20 mouse cellular contexts compared by ENCODE assay signal in genomic region chr5:136094249-136095010, GRCm38 (mm10). TPM values are rescaled to one million over a fixed set of nuclear protein-coding genes. Genes with fewer than 3 reads are reported as not detected.
DNase-seq lines count a peak whose midpoint lies in the region; ATAC-seq and TF ChIP-seq lines count a peak whose summit lies in the region.
"Had no signal": no experiment of that assay in that cellular context is flagged by ENCODE, and none has a peak within 500 bp of the region (broad histone marks: within the 10 kb centered on the region; RNA-seq: fewer than 3 reads in every experiment).

No protein-coding gene starts in this region.

- DNase-seq in adrenal gland, postnatal 14 days = peak; percentile 33
- no peak for DNase-seq in adrenal gland, adult 18-20 months (ENCODE audit: low spot score in 2 of 2)
- no peak for DNase-seq in liver, embryonic 11.5 days (ENCODE audit: low spot score)
- no peak for DNase-seq in liver, postnatal 0 days
- peak; percentile 37 for DNase-seq in urinary bladder, postnatal 14 days (ENCODE audit: low spot score)
- DNase-seq in urinary bladder, postnatal 4 days (ENCODE audit: low spot score in 2 of 2) = no peak
- DNase-seq in spleen, postnatal 10 days (ENCODE audit: low spot score in 2 of 2) = no peak
- DNase-seq in thymus, adult 2 months = no peak
- DNase-seq: cerebellum, postnatal 25 days; lung, adult 2 months had no signal

- no peak overlapping the region for H3K4me2 ChIP-seq in liver, embryonic 11.5 days
- no peak overlapping the region for H3K4me2 ChIP-seq in liver, postnatal 0 days (ENCODE audit: low read depth, low read length)
- H3K4me2 ChIP-seq: embryonic facial prominence, embryonic 12.5 days; forebrain, embryonic 13.5 days; heart, embryonic 11.5 days; intestine, embryonic 15.5 days; limb, embryonic 12.5 days had no signal

- no peaks in the 10 kb centered on the region for H3K9me3 ChIP-seq in liver, embryonic 11.5 days (ENCODE audit: control insufficient read depth, low read length)
- no peaks in the 10 kb centered on the region for H3K9me3 ChIP-seq in liver, postnatal 0 days (ENCODE audit: low read length)
- H3K9me3 ChIP-seq: embryonic facial prominence, embryonic 12.5 days; forebrain, embryonic 13.5 days; intestine, embryonic 15.5 days; limb, embryonic 12.5 days had no signal

- no peak overlapping the region for H3K9ac ChIP-seq in liver, embryonic 11.5 days (ENCODE audit: low read depth, low read length)
- no peak overlapping the region for H3K9ac ChIP-seq in liver, postnatal 0 days (replicated peaks)
- H3K9ac ChIP-seq: embryonic facial prominence, embryonic 12.5 days; forebrain, embryonic 13.5 days; intestine, embryonic 15.5 days; limb, embryonic 12.5 days had no signal

- TF ChIP-seq CTCF in liver, postnatal 0 days (IDR thresholded peaks at IDR 0.05; ENCODE audit: low read depth) = no peak
- no peak for TF ChIP-seq CTCF in thymus, adult 2 months (IDR thresholded peaks at IDR 0.05; ENCODE audit: borderline replicate concordance, control insufficient read depth, extremely low read depth, insufficient read depth, low read length, poor library complexity)

- no peaks in the 10 kb centered on the region for H3K4me1 ChIP-seq in liver, embryonic 11.5 days (replicated peaks; ENCODE audit: control insufficient read depth, insufficient read depth, low read length)
- H3K4me1 ChIP-seq in liver, postnatal 0 days (ENCODE audit: insufficient read depth) = no peaks in the 10 kb centered on the region
- H3K4me1 ChIP-seq in thymus, adult 2 months (replicated peaks; ENCODE audit: control insufficient read depth, insufficient read depth, low read length) = peaks cover 25% of the 10 kb centered on the region
- H3K4me1 ChIP-seq: embryonic facial prominence, embryonic 12.5 days; forebrain, embryonic 13.5 days; intestine, embryonic 15.5 days; limb, embryonic 12.5 days had no signal

- 42% methylated on average over 8 of the region's 8 CpGs for WGBS in liver, embryonic 11.5 days
- 36% methylated on average over 8 of the region's 8 CpGs for WGBS in liver, postnatal 0 days (ENCODE audit: insufficient replicate concordance)
- 37% methylated on average over 8 of the region's 8 CpGs for WGBS in thymus, adult 2 months

- TF ChIP-seq EP300 in liver, postnatal 0 days (IDR thresholded peaks at IDR 0.05; ENCODE audit: low read depth) = no peak

- TF ChIP-seq POLR2A in thymus, adult 2 months (IDR thresholded peaks at IDR 0.05; ENCODE audit: control insufficient read depth, extremely low read depth, insufficient read depth, low read length, poor library complexity) = no peak

- peaks cover 4% of the 10 kb centered on the region for H3K27me3 ChIP-seq in liver, embryonic 11.5 days (replicated peaks; ENCODE audit: control insufficient read depth, insufficient read depth, low read length)
- H3K27me3 ChIP-seq in liver, postnatal 0 days (ENCODE audit: insufficient read depth, low read length) = no peaks in the 10 kb centered on the region
- no peaks in the 10 kb centered on the region for H3K27me3 ChIP-seq in thymus, adult 2 months (ENCODE audit: control insufficient read depth, insufficient read depth, low read length)
- H3K27me3 ChIP-seq: forebrain, embryonic 13.5 days; intestine, embryonic 15.5 days had no signal

- H3K4me3 ChIP-seq in liver, embryonic 11.5 days (ENCODE audit: low read depth, low read length) = no peak overlapping the region
- H3K4me3 ChIP-seq in liver, postnatal 0 days (ENCODE audit: low read depth, low read length) = no peak overlapping the region
- no peak overlapping the region for H3K4me3 ChIP-seq in thymus, adult 2 months (ENCODE audit: control insufficient read depth, insufficient read depth, low read length)
- H3K4me3 ChIP-seq: embryonic facial prominence, embryonic 12.5 days; forebrain, embryonic 13.5 days; intestine, embryonic 15.5 days; left cerebral cortex, adult 2 months; limb, embryonic 12.5 days had no signal

- no peaks in the 10 kb centered on the region for H3K36me3 ChIP-seq in liver, embryonic 11.5 days (ENCODE audit: control insufficient read depth, insufficient read depth, low read length)
- H3K36me3 ChIP-seq in liver, postnatal 0 days (replicated peaks; ENCODE audit: insufficient read depth, low read length) = no peaks in the 10 kb centered on the region
- no peaks in the 10 kb centered on the region for H3K36me3 ChIP-seq in thymus, adult 2 months (ENCODE audit: control insufficient read depth, insufficient read depth, low read length)
- H3K36me3 ChIP-seq: embryonic facial prominence, embryonic 12.5 days; intestine, embryonic 15.5 days; limb, embryonic 12.5 days had no signal

- no peak overlapping the region for H3K27ac ChIP-seq in liver, embryonic 11.5 days (ENCODE audit: low read depth, low read length)
- no peak overlapping the region for H3K27ac ChIP-seq in liver, postnatal 0 days (ENCODE audit: low read depth)
- no peak overlapping the region for H3K27ac ChIP-seq in thymus, adult 2 months (ENCODE audit: control insufficient read depth, insufficient read depth, low read length)
- H3K27ac ChIP-seq: embryonic facial prominence, embryonic 12.5 days; forebrain, embryonic 13.5 days; intestine, embryonic 15.5 days; kidney, postnatal 0 days; left cerebral cortex, adult 2 months; limb, embryonic 12.5 days had no signal

- 0 out of 2 replicates have a peak, but pooled peaks have one; percentile 34 for ATAC-seq in liver, embryonic 11.5 days (replicated peaks; ENCODE audit: low FRiP score)
- no peak for ATAC-seq in liver, postnatal 0 days
- ATAC-seq: forebrain, embryonic 13.5 days; intestine, embryonic 15.5 days had no signal

RNA-seq across cellular contexts. Expression of gene Rasa4, which starts 10.7 kb away (rescaled TPM):
- 9.1 and 13.8 TPM in 2 replicates for total RNA-seq in adrenal gland, postnatal 14 days (2021)
- 10 to 100 TPM; 11.9 to 14.7 TPM for total RNA-seq in adrenal gland, adult 18-20 months (2021)
- polyA plus RNA-seq in liver, embryonic 11.5 days (2014; fragmentation: Nextera tagmentation; extraction: Ambion mirVana) = 1.7 TPM in 2 replicates
- polyA plus RNA-seq in liver, postnatal 0 days (2015; fragmentation: Nextera tagmentation; extraction: Ambion mirVana) = 2.1 TPM in 2 replicates
- polyA plus RNA-seq in thymus, adult 2 months (2012; rRNA removed) = 30.9 and 37.5 TPM in 2 replicates

RNA-seq across cellular contexts. Expression of gene Polr2j, which starts 22.0 kb away (rescaled TPM):
- total RNA-seq in adrenal gland, postnatal 14 days (2021) = 82.7 and 86.4 TPM in 2 replicates
- total RNA-seq in adrenal gland, adult 18-20 months (2021) = 10 to 100 TPM; 70.3 to 78.0 TPM
- 253 and 261 TPM in 2 replicates for polyA plus RNA-seq in liver, embryonic 11.5 days (2014; fragmentation: Nextera tagmentation; extraction: Ambion mirVana)
- polyA plus RNA-seq in liver, postnatal 0 days (2015; fragmentation: Nextera tagmentation; extraction: Ambion mirVana) = 99.8 and 112 TPM in 2 replicates
- polyA plus RNA-seq in thymus, adult 2 months (2012; rRNA removed) = 81.9 and 89.4 TPM in 2 replicates

RNA-seq across cellular contexts. Expression of gene Upk3bl, which starts 40.1 kb away (rescaled TPM):
- not detected in 2 replicates for total RNA-seq in adrenal gland, postnatal 14 days (2021)
- total RNA-seq in adrenal gland, adult 18-20 months (2021) = not detected
- polyA plus RNA-seq in liver, embryonic 11.5 days (2014; fragmentation: Nextera tagmentation; extraction: Ambion mirVana) = 0.78 and 0.97 TPM in 2 replicates
- not detected in 2 replicates for polyA plus RNA-seq in liver, postnatal 0 days (2015; fragmentation: Nextera tagmentation; extraction: Ambion mirVana)
- polyA plus RNA-seq in thymus, adult 2 months (2012; rRNA removed) = 0.64 and 1.3 TPM in 2 replicates
- total RNA-seq: gastrocnemius, adult 8-10 months; left cerebral cortex, adult 2 months; megakaryocyte-erythroid progenitor cell, adult 5-6 weeks had no signal
- polyA plus RNA-seq: forebrain, embryonic 13.5 days; spleen, adult 2 months had no signal

RNA-seq across cellular contexts. Expression of gene Lrwd1, which starts 41.4 kb away (rescaled TPM):
- 11.2 and 15.5 TPM in 2 replicates for total RNA-seq in adrenal gland, postnatal 14 days (2021)
- total RNA-seq in adrenal gland, adult 18-20 months (2021) = 10 to 100 TPM; 11.0 to 11.4 TPM
- polyA plus RNA-seq in liver, embryonic 11.5 days (2014; fragmentation: Nextera tagmentation; extraction: Ambion mirVana) = 69.0 and 70.3 TPM in 2 replicates
- 13.7 and 16.5 TPM in 2 replicates for polyA plus RNA-seq in liver, postnatal 0 days (2015; fragmentation: Nextera tagmentation; extraction: Ambion mirVana)
- polyA plus RNA-seq in thymus, adult 2 months (2012; rRNA removed) = 136 and 138 TPM in 2 replicates

RNA-seq across cellular contexts. Expression of gene Alkbh4, which starts 41.5 kb away (rescaled TPM):
- total RNA-seq in adrenal gland, postnatal 14 days (2021) = 7.2 and 9.8 TPM in 2 replicates
- total RNA-seq in adrenal gland, adult 18-20 months (2021) = 1 to 10 TPM; 8.3 to 8.5 TPM
- 20.3 and 24.9 TPM in 2 replicates for polyA plus RNA-seq in liver, embryonic 11.5 days (2014; fragmentation: Nextera tagmentation; extraction: Ambion mirVana)
- polyA plus RNA-seq in liver, postnatal 0 days (2015; fragmentation: Nextera tagmentation; extraction: Ambion mirVana) = 8.8 and 9.2 TPM in 2 replicates
- 54.2 and 55.2 TPM in 2 replicates for polyA plus RNA-seq in thymus, adult 2 months (2012; rRNA removed)

Comparison
In these comparisons a context has a peak if more than half of its experiments do, and no peak if none do; other contexts are left out.
1. DNase-seq: peak in adrenal gland, postnatal 14 days (single experiment) and urinary bladder, postnatal 14 days (single experiment); none in adrenal gland, adult 18-20 months (0 of 2), liver, embryonic 11.5 days (single experiment), liver, postnatal 0 days (single experiment), urinary bladder, postnatal 4 days (0 of 2), spleen, postnatal 10 days (0 of 2) and thymus, adult 2 months (single experiment).
2. RNA of gene Rasa4, which starts 10.7 kb away (polyA plus RNA-seq): 30.9 to 37.5 TPM in thymus, adult 2 months; 2.1 TPM in liver, postnatal 0 days and 1.7 TPM in liver, embryonic 11.5 days; every median in the first group is over 10 times any median in the second.